Mouse (Mus musculus) testis, postnatal 10 days (tissue): Measurements from ENCODE around the gene Wdr46.
A peak's percentile ranks its signal among the peaks of the same experiment; 100 is the strongest.

Experiments
- DNase-seq: peaks from one replicate; pipeline ENCODE4 v3.0.0; 2021; ENCODE audit warnings: low spot score

Wdr46 gene

GRCm38 (mm10) chr17:33928251-33928947 is 12.1 kb upstream of the Wdr46 start:
- no peak for DNase-seq

GRCm38 (mm10) chr17:33929371-33930279 is 10.8 kb upstream of the Wdr46 start, which contains the start of gene Rgl2:
Rgl2 (plus strand) TSS chr17:33929543.
- DNase-seq, result peak; percentile 98

GRCm38 (mm10) chr17:33930280-33931158 is 9.9 kb upstream of the Wdr46 start:
- peak; percentile 72 for DNase-seq

GRCm38 (mm10) chr17:33931159-33931866 is 9.1 kb upstream of the Wdr46 start:
- peak; percentile 48 for DNase-seq

DNA sequence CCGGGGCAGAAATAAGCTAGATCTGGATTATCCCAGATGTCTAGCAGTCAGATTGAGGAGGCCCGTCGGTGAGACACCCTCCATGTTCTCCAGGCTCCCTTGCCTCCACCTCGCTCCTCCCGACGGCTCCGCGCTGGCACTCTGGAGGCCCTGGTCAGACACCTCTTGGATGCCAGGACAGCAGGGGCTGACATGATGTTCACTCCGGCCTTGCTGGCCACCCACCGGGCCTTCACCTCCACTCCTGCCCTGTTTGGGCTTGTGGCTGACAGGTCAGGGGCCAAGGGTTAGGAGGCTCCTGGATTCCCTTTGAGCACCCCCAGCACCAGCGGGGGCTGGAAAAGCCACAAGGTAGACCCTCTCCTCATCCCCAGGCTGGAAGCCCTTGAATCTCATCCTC is 8.5 kb upstream of the Wdr46 start:
- peak; percentile 52 for DNase-seq

DNA sequence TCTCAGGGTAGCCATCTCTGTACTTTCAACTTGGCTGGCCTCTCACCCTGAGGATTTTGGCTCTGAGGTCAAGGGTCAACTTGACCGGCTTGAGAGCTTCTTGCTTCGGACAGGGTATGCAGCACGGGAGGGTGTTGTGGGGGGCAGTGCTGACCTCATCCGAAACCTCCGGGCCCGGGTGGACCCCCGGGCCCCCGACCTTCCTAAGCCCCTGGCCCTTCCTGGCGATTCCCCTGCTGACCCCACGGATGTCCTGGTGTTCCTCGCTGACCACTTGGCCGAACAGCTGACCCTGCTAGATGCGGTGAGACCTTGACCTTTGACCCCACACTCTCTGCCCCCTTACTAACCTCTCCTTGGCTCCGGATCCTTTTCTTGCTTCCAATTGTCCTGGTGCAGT is 8.0 kb upstream of the Wdr46 start:
- DNase-seq, result peak; percentile 48

- DNase-seq, result no peak
Measured at GRCm38 (mm10) chr17:33932970-33933369, 7.5 kb upstream of the Wdr46 start.

DNA sequence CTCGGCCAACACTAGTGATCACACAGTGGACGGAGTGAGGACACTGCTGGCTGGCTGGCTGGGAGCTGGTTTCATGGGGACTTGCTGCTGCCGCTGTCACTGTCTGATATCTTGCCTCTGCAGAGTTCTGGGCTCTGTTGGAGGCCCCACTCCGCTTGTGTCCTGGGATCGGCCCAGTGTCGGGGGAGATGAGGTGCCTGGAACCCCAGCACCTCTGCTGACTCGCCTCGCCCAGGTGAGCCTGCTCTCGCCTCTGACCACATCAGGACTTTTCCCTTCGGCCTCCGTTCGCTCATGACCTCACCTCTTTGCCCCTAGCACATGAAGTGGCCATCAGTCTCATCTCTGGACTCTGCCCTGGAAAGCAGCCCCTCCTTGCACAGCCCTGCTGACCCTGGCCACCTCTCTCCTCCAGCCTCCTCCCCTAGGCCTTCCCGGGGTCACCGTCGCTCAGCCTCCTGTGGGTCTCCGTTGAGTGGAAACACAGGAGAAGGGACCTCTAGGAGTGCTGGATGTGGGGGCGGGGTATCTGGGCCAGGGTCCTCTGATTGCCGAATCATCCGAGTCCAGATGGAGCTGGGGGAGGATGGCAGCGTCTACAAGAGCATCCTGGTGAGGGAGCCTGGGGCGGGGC is 4.9 kb upstream of the Wdr46 start:
- DNase-seq, result peak; percentile 54

DNA sequence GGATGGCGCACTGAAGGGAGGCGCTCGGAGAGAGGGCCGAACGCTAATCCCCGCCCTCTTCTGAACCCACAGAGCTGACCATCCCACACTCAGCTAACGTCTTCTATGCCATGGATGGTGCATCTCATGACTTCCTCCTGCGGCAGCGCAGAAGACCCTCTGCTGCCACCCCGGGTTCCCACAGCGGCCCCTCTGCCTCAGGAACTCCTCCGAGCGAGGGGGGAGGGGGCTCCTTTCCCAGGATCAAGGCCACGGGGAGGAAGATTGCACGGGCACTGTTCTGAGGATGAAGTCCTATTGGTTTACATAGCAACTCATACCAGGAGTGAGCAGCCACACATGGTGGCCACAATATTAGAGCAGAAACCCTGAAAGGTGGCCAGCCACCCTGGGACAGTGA is 3.5 kb upstream of the Wdr46 start:
- DNase-seq, result peak; percentile 49

DNA sequence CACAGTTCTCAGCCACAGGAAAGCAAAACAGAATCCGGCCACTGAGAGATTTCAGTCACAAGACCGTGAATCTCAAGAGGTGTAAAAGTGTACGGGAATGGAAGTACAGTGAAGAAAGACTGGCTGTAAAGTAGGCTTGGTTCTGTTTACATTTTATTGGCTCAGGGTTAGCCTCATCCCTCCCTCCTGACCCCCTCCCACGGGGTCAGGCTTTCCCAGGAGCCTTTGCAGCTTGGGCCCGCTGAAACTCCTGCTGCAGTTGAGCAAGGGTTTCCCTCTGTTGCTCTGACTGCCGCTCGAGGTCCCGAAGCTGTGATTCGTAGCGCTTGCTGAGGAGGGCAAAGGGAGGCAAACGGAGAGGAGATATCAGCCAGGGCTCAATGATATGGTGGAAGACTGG is 1.7 kb upstream of the Wdr46 start:
- DNase-seq, result peak; percentile 47

DNA sequence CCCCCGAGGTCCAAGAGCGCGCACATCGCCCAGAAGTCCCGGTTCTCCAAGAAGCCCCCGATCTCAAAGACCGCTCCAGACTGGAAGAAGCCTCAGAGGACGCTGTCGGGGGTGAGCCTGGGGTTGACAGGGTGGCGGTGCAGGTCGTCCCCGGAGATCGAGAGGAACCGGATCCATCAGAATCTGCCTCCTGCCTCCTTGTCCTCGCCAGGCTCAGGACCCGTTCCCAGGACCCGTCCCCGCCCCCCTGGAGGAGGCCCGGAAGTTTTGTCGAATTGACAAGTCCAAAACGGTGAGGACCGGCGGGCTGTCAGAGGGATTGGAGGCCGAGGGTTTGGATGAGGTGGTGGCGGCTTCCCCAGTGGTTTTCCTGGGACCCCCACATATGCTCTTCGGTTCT is 521 bp downstream of the Wdr46 start:
- DNase-seq, result peak; percentile 73

DNA sequence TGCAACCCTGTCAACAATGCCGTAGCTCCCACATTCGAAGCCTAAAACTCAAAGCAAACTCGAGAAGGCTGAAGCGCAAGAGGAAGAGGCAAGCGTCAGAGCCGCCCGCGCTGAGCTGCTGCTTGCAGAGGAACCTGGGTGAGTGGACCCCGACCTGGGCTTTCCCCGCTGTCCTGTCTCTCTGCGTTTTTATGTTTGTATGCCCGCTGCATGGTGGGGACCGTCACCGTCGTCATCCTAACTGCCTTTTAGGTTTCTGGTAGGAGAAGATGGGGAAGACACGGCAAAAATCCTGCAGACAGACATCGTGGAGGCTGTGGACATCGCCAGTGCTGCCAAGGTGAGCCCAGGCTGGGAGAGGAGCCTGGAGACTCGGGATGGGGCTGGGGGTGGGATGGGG is 921 bp downstream of the Wdr46 start:
- DNase-seq, result no peak

DNA sequence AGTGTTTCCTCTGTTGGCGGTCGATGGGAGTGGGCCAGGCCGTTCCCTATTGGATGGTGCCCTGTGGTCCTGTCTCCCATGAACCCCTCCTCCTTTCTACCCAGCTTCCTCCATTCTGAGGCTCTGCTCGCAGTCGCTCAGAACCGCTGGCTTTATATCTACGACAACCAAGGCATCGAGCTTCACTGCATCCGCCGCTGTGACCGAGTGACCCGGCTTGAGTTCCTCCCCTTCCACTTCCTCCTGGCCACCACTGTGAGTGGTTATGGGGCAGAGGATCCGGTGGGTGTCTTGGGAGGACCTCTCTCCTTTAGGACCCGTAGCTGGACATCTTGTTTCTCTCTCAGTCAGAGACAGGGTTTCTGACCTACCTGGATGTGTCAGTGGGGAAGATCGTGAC is 3.0 kb downstream of the Wdr46 start:
- DNase-seq, result no peak

DNA sequence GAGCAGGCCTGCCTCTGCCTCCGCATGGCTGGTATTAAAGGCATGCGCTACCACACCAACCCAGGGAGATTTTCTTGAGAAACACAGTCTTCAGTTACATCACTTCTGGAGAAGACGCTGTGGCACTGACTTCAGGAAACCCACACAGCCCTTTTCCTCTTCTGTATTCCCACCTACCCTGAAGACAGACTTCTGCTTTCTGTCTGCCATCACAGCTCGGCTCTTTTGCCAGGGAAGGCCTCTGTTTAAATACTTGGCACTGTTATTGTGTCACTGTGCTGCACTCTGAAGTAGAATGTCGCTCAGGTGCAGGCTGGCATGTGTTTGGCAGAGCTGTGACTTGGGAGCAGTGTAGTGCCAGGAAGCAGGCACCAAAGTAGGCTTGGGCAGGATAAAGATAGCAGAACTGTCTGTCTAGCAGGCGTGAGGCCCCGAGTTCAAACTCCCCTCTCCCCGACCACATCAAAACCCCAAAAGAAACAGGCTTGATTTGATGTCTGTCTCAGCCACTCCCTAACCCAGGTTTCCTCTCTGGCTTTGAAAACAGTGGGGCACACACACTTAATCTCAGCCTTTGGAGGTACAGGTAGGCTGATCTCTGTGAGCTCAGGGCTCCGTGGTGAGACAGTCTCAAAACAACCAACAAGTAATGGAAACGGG is 7.1 kb downstream of the Wdr46 start:
- no peak for DNase-seq

DNA sequence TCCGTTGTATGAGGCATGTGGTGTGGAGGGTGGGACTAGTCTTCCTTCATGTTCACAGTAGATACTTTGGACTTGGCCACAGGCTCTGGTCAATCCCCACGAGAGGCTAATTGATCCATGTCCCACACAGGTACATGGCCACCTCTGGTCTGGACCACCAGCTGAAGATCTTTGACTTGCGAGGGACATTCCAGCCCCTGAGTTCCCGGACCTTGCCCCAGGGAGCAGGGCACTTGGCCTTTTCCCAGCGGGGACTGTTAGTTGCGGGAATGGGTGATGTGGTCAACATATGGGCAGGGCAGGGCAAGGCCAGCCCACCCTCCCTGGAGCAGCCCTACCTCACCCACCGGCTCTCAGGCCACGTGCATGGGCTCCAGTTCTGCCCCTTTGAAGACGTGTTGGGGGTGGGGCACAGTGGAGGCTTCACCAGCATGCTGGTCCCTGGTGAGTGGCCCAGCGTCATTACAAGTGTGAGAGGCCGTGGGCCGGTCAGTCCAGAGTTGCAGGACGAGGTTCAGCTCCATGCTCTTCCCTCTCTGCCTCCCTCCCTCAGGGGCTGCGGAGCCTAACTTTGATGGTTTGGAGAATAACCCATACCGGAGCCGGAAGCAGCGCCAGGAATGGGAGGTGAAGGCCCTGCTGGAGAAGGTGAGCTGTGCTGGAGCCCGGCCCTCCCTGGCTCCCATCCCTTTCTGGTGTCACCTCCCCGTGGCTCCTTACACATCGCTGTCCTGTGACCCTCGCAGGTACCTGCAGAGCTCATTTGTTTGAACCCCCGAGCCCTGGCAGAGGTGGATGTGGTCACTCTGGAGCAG is 7.8 kb downstream of the Wdr46 start:
- DNase-seq, result no peak

DNA sequence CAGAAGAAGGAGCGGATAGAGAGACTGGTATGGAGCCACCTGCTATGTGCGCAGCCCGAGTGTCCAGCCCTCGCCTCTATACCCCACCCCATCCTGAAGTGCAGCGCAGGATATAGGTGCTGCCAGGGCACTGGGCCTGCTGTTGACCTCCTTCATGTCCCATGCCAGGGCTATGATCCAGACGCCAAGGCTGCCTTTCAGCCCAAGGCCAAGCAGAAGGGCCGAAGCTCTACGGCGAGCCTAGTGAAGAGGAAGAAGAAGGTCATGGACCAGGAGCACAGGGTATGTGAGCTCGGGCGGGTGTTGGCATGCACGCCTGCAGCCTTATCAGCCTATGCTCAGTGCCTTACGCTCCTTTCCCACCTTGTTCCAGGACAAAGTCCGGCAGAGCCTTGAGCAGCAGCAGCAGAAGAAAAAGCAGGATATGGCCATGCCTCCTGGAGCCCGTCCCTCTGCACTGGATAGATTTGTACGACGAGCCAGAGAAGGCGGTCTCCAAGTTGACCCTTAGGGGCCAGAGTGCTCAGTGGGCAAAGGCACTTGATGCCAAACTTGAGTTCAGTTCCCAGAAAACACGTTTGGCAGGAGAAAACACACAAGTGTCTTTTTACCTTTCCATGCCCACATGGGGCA is 8.6 kb downstream of the Wdr46 start:
- no peak for DNase-seq

GRCm38 (mm10) chr17:33950131-33950625 is 9.7 kb downstream of the Wdr46 start:
- no peak for DNase-seq

DNA sequence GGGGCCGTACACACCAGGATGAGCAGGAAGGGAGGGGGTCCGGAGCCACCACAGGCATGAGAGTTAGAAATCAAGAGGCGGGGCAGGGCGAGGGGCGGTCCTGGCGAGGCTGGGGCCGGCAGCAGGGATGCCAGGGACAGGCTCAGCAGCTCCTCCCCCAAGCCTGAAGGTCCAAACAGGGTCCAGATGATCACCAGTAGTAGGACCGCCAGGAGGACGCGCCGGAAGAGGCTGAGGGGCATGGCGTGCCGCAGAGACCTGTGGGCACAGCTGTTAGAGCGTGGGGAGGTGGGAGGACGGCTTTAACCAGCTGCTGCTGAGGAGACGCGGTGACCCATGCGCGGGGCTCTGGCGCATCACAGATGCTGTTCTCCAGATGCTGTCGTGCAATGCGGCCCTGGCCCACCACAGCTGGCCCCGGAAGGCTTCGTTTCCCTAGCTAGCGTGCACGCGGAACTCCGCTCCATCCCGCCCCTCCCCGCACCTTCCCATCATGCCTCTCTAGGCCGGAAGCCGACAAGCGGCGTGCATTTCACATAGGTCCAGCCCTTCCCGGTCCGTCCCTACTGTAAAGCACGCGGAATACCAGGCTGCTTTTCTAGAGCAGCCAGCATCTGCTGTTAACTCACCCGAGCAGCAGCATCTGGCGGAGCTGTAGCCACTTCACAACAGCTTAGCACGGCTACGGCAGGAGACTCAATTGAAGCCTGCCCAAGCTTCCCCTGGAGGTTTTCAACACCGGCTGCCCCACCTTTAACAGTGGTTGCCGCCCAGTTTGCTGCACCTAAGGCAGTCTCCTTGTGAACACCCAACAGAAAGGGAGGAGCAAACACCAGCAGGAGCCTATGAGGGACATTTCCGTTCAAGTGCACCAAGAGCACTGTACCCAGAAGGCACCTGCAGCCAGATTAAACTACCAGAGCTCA is 10.8 kb downstream of the Wdr46 start, which contains the start of gene B3galt4:
B3galt4 (minus strand) TSS at position 468 of the 926 bp plus-strand sequence.
- peak; percentile 90 for DNase-seq
